Mouse (Mus musculus) forebrain, embryonic 14.5 days (tissue): Measurements from ENCODE around the gene Chek2. TPM values are rescaled to one million over a fixed set of nuclear protein-coding genes. Genes with fewer than 3 reads are reported as not detected.
A peak's percentile ranks its signal among the peaks of the same experiment; 100 is the strongest.

Experiments
- ATAC-seq: fragments of 200-750 bp; cut with Nextera tagmentation; 2 replicates; pipeline ENCODE4 v1.8.0; 2017; ENCODE audit warnings: mild to moderate bottlenecking, moderate library complexity
- DNase-seq: peaks from one replicate; pipeline ENCODE4 v3.0.0-alpha.2; 2015; ENCODE audit warnings: low spot score
- H3K27ac ChIP-seq: fragments of 300-500 bp; sonication (generic); 2 replicates; pipeline ENCODE4 v1.5.1; 2014; ENCODE audit warnings: low read depth, mild to moderate bottlenecking, control low read depth, low read length, moderate library complexity
- H3K27me3 ChIP-seq: fragments of 300-500 bp; sonication (generic); replicated peaks from 2 replicates; pipeline ENCODE4 v1.6.1; 2014; ENCODE audit warnings: low read length, control low read depth, mixed read lengths; ENCODE audit not compliant: control insufficient read depth, insufficient read depth
- H3K36me3 ChIP-seq: fragments of 300-500 bp; sonication (generic); 2 replicates; pipeline ENCODE4 v1.6.1; 2014; ENCODE audit warnings: low read length, control low read depth; ENCODE audit not compliant: control insufficient read depth, insufficient read depth
- H3K4me1 ChIP-seq: fragments of 300-500 bp; sonication (generic); 2 replicates; pipeline ENCODE4 v1.6.1; 2014; ENCODE audit warnings: antibody characterized with exemption, low read length, control low read depth; ENCODE audit not compliant: control insufficient read depth, insufficient read depth
- H3K4me2 ChIP-seq: fragments of 300-500 bp; sonication (generic); 2 replicates; pipeline ENCODE4 v1.6.1; 2014; ENCODE audit warnings: mild to moderate bottlenecking, control low read depth, low read length
- H3K4me3 ChIP-seq: fragments of 300-500 bp; sonication (generic); 2 replicates; pipeline ENCODE4 v1.5.1; 2014; ENCODE audit warnings: low read depth, low read length, control low read depth
- H3K9ac ChIP-seq: fragments of 300-500 bp; sonication (generic); 2 replicates; pipeline ENCODE4 v1.6.1; 2014; ENCODE audit warnings: mild to moderate bottlenecking, low read length, control low read depth, moderate library complexity
- H3K9me3 ChIP-seq: fragments of 300-500 bp; sonication (generic); replicated peaks from 2 replicates; pipeline ENCODE4 v1.6.1; 2016; ENCODE audit warnings: low read length, control low read depth, mixed read lengths; ENCODE audit not compliant: control insufficient read depth
- WGBS: fragments of 180-500 bp; shearing (Covaris S2); extraction: QIAGEN DNeasy Blood & Tissue Kit; methylation state at CpG from one replicate; pipeline ENCODE4 v1.1.7; 2014; 5-methylcytosine and 5-hydroxymethylcytosine counted together
- polyA plus RNA-seq: library from polyadenylated mRNA; unstranded; fragments of >200 nt; fragmentation: Nextera tagmentation; extraction: Ambion mirVana; gene quantifications from 2 replicates; pipeline ENCODE4 v1.2.1, GENCODE M21; 2014

The Chek2 gene
- 10.2 and 13.9 TPM in 2 replicates for polyA plus RNA-seq

DNA sequence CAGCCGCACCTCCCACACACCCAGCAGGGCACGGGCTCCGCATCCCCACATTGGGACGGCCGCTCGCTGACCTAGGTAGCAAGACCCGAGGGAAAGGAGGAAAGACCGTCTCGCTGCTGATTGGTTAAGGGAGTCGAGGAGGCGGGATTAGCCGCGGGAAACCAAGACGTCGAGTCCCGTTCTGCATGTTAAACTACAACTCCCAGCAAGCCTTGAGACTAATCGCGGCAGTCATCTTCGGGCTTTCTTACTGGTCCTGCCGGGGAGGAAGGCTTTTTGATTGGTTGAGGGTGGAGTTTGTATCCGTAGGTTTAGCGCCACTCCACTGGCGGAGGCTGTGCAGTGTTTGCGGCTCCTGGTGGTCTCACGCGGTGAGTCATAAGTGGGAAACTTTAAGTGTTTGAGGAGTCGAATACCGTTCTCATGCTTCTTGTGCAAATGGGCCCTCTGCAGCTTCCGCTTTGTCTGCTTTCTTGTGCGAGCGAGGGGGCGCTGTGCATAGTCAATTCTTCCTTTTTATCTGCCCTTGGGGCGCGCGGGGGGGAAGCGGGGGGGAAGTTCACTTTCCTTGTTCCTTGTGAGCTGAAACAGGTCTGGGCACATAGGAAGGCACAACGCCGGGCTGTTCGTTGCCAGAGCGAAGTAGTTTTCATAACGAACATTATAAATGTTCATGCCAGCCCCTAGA lies at the start of gene Chek2, which contains the start of gene Hscb:
TSS of gene Chek2 (plus strand) at position 302 of the 688 bp plus-strand sequence.
TSS of gene Hscb (minus strand) at position 100 of the 688 bp plus-strand sequence.
- under 1% methylated on average over 37 of the region's 41 CpGs for WGBS

DNA sequence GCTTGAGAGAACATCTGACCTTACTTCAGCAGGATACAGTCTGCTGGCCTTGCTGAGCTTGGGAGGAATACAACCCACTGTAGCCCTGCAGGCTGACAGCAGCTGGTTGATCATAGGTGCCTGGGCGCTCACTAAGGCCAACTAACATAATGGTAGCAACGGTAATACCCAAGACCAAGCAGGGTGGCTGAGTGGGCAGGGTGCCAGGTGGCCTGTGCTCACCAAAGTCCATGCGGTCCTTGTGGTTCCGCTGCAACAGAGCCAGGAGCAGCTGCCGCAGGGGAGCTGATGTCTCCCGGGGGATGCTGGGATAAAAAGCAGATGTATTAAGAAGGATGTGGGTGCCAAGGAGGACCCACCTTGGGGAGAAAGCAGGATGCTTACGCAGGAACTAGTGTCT lies 45.4 kb upstream of the Chek2 start:
- peaks cover 98% of the 10 kb centered on the region for H3K36me3 ChIP-seq
- no peak overlapping the region for H3K9ac ChIP-seq
- no peaks in the 10 kb centered on the region for H3K9me3 ChIP-seq
- no peak overlapping the region for H3K27ac ChIP-seq
- no peaks in the 10 kb centered on the region for H3K27me3 ChIP-seq
- H3K4me3 ChIP-seq: no peak overlapping the region
- DNase-seq (no peak), ATAC-seq (no peak)
- H3K4me2 ChIP-seq: no peak overlapping the region
- WGBS: 93% methylated on average over 7 of the region's 7 CpGs
- H3K4me1 ChIP-seq: no peaks in the 10 kb centered on the region

More for the DNA sequence above, at the start of gene Chek2, which contains the start of gene Hscb:
- Histone ChIP-seq H3K4me3 (peak within 1 kb of the TSS; percentile 65), H3K36me3 (peaks cover 13% of the 10 kb centered on the region), H3K9ac (peak within 1 kb of the TSS; percentile 77), H3K4me1 (no peaks in the 10 kb centered on the region), H3K4me2 (peak within 1 kb of the TSS; percentile 79), H3K27me3 (no peaks in the 10 kb centered on the region), H3K27ac (peak within 1 kb of the TSS; percentile 35), H3K9me3 (no peaks in the 10 kb centered on the region)
- ATAC-seq: peak; percentile 100
- DNase-seq: peak; percentile 99

DNA sequence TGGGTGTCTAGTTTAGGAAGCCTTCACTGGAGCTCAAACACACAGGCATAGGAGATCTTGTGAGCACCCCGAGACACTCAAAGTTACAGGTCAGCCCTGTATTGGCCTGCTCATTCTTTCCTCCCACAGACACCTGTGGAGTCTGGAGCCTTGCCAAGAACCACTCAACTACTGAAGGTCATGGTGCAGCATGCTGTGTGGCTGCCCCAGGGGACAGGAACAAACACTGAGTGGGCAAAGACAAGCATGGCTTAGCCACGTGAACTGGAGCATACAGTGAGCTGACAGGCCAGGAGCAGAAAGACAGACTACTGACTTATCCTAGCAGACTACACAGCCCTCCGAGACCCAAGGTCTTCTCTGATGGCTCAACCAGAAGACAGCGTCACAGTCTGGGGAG lies 42.1 kb upstream of the Chek2 start:
- no peaks in the 10 kb centered on the region for H3K27me3 ChIP-seq
- no peak overlapping the region for H3K9ac ChIP-seq
- ATAC-seq (no peak), DNase-seq (no peak)
- no peak overlapping the region for H3K27ac ChIP-seq
- 67% methylated on average over 4 of the region's 4 CpGs for WGBS
- no peaks in the 10 kb centered on the region for H3K9me3 ChIP-seq
- no peaks in the 10 kb centered on the region for H3K4me1 ChIP-seq
- H3K4me2 ChIP-seq: no peak overlapping the region
- H3K4me3 ChIP-seq: no peak overlapping the region
- peaks cover 98% of the 10 kb centered on the region for H3K36me3 ChIP-seq

DNA sequence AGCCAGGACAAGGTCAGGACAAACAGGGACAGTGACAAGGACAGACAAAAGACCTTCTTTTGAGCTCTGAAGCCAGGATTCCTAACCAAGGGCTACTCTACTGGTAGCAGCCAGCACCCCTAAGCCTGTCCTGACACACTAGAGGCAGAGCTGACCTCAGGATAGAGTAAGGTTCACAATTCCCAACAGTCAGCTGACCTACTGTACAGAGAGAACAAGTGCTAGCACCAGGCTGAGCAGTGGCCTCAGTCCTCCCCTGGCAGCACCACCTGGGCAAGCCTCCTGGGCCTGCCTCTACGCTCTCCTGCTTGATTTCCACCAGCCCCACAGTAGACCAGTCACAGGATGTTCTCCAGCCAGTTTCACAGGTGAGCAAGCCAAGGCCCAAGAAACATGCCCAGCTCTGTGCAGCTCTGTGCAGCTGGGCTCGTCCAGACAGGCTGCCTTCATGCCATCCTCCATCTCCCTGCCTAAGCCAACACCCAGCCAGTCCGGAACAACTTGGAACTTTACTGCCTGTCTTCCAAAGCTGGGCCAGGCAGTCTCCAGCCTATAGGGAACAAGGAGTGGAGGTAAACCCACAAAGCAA lies 38.6 kb upstream of the Chek2 start:
- Histone ChIP-seq H3K4me2 (no peak overlapping the region), H3K36me3 (peaks cover 88% of the 10 kb centered on the region), H3K27me3 (no peaks in the 10 kb centered on the region), H3K9me3 (no peaks in the 10 kb centered on the region), H3K4me1 (peaks cover 1% of the 10 kb centered on the region; the same call in 1 of the 2 replicates), H3K27ac (no peak overlapping the region), H3K9ac (no peak overlapping the region), H3K4me3 (no peak overlapping the region)
- 97% methylated on average over 3 of the region's 3 CpGs for WGBS
- ATAC-seq (no peak), DNase-seq (no peak)

DNA sequence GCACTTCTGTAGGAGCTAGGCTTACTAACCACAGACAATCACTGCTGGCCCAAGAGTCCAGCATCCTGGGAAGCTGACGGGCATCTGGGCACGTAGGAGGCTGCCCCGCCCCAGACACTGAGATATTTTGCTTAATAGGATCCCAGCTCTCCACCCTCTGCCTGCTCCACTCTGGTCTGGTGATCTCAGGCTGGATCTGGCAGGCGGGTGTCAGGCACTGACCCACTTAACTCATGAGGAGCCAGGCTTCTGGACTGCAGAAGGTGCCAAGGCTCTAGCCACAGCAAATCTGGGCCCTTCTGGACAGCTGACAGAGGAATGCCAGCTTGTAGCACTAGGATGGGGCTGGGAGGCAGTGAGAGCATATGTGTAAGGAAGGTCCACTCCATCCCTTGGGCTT lies 37.6 kb upstream of the Chek2 start:
- Histone ChIP-seq H3K9me3 (no peaks in the 10 kb centered on the region), H3K27ac (0 out of 2 replicates have a peak overlapping the region, but pooled peaks have one; percentile 21), H3K9ac (no peak overlapping the region), H3K27me3 (no peaks in the 10 kb centered on the region), H3K4me2 (no peak overlapping the region), H3K4me1 (peaks cover 6% of the 10 kb centered on the region; the same call in 1 of the 2 replicates), H3K36me3 (peaks cover 84% of the 10 kb centered on the region), H3K4me3 (no peak overlapping the region)
- WGBS: 82% methylated on average over 4 of the region's 4 CpGs
- no peak for DNase-seq
- no peak for ATAC-seq

DNA sequence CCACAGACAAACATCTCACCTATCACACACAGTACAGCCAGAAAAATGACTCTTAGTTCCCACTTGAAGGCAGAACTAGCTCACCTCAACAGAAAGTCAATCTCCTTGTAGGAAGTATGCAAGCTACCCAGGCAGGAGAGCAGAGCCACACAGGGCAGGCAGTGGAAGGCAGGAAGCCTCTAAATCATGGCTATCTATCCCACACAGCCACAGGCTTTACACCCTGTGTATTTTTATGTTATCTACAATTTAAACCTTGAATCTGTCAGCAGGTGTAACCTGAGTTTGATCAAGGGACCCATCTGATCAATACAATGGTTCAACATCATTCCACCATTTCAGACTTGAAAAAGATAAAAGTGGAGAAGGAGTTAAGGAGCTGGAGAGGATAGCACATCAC lies 37.0 kb upstream of the Chek2 start:
- no peak overlapping the region for H3K27ac ChIP-seq
- no peak overlapping the region for H3K4me3 ChIP-seq
- no peak overlapping the region for H3K4me2 ChIP-seq
- DNase-seq: no peak
- peaks cover 12% of the 10 kb centered on the region for H3K4me1 ChIP-seq
- H3K9me3 ChIP-seq: no peaks in the 10 kb centered on the region
- H3K9ac ChIP-seq: no peak overlapping the region
- ATAC-seq: no peak
- H3K36me3 ChIP-seq: peaks cover 78% of the 10 kb centered on the region
- no peaks in the 10 kb centered on the region for H3K27me3 ChIP-seq

DNA sequence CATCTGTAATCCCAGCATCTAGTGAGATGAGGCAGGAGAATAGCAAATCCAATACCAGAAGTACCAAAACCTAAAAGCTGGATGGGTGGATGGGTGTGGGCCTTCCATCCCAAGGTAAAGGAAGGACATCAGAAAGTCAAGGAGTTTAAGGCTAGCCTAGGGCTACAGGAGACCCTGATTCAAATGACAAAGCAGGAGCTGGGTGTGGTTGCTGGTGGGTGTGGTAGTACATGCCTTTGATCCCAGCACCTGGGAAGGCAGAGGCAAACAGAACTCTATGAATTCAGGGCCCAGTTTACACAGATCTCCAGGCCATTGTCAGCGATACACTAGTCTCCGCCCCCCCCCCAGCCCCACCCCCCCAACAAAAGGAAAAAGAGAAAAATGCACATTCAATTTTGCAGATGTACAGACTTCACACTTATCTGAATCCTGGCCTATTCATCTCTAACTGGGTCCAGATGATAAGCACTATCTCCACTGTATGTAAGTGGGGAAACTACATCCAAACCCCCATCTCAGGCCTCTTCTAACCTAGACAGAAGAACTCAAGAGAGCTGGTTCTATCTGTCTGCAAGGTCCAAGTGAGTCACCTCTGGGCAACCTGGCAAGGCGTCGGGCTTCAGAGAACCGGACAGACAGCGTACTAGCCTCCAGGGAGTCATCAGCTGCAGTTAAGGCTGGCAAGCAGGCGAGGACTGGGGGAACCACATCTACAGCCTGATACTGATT lies 35.6 kb upstream of the Chek2 start:
- H3K9ac ChIP-seq: no peak overlapping the region
- no peak for DNase-seq
- no peak overlapping the region for H3K4me3 ChIP-seq
- no peaks in the 10 kb centered on the region for H3K27me3 ChIP-seq
- peaks cover 19% of the 10 kb centered on the region for H3K4me1 ChIP-seq
- ATAC-seq: no peak
- H3K27ac ChIP-seq: no peak overlapping the region
- 87% methylated on average over 7 of the region's 7 CpGs for WGBS
- H3K9me3 ChIP-seq: no peaks in the 10 kb centered on the region
- peaks cover 65% of the 10 kb centered on the region for H3K36me3 ChIP-seq
- no peak overlapping the region for H3K4me2 ChIP-seq

DNA sequence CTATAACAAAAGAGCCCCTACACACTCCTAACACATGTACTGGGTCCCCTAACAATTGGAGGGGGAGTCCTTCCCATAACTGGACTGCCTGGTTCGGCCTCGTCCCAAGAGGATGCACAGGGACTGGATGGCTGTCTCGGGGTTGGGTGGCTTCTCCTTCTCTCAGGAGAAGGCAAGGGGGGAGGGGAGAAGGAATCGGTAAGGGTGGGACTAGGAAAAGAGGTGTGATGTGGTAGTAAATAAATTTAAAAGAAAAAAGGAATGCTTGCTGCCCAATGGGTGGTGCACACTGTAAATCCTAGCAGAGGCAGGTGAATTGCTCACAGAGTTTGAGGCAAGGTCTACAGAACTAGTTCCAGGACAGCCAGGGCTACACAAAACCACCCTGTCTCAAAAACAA lies 33.6 kb upstream of the Chek2 start:
- DNase-seq: no peak
- Histone ChIP-seq H3K9me3 (no peaks in the 10 kb centered on the region), H3K4me3 (no peak overlapping the region), H3K27me3 (no peaks in the 10 kb centered on the region), H3K4me2 (no peak overlapping the region), H3K36me3 (peaks cover 46% of the 10 kb centered on the region), H3K9ac (no peak overlapping the region), H3K4me1 (peaks cover 19% of the 10 kb centered on the region), H3K27ac (no peak overlapping the region)
- no peak for ATAC-seq
- 82% methylated on average over 4 of the region's 4 CpGs for WGBS
